Mouse (Mus musculus) heart, postnatal 0 days (tissue): ENCODE results near the gene Tbc1d24. TPM values are rescaled to one million over a fixed set of nuclear protein-coding genes. Genes with fewer than 3 reads are reported as not detected.

Source experiments
- ATAC-seq: fragments of 200-750 bp; cut with Nextera tagmentation; 2 replicates; pipeline ENCODE4 v1.8.0; 2017; ENCODE audit warnings: low read depth, moderate number of reproducible peaks, moderate library complexity; ENCODE audit not compliant: insufficient read depth
- DNase-seq: peaks from one replicate; pipeline ENCODE4 v3.0.0-alpha.2; 2016; ENCODE audit warnings: low spot score
- H3K27ac ChIP-seq: fragments of 300-500 bp; sonication (generic); 2 replicates; pipeline ENCODE4 v1.5.1; 2014; ENCODE audit warnings: low read depth, mild to moderate bottlenecking
- H3K27me3 ChIP-seq: fragments of 300-500 bp; sonication (generic); 2 replicates; pipeline ENCODE4 v1.6.1; 2014; ENCODE audit warnings: low read length, mixed read lengths; ENCODE audit not compliant: control insufficient read depth, insufficient read depth
- H3K36me3 ChIP-seq: fragments of 300-500 bp; sonication (generic); replicated peaks from 2 replicates; pipeline ENCODE4 v1.6.1; 2014; ENCODE audit warnings: low read length, mixed read lengths; ENCODE audit not compliant: control insufficient read depth, insufficient read depth
- H3K4me1 ChIP-seq: fragments of 300-500 bp; sonication (generic); 2 replicates; pipeline ENCODE4 v1.6.1; 2014; ENCODE audit warnings: antibody characterized with exemption; ENCODE audit not compliant: control insufficient read depth, insufficient read depth
- H3K4me2 ChIP-seq: fragments of 300-500 bp; sonication (generic); 2 replicates; pipeline ENCODE4 v1.6.1; 2014; ENCODE audit warnings: low read depth, mild to moderate bottlenecking, low read length, moderate library complexity
- H3K4me3 ChIP-seq: fragments of 300-500 bp; sonication (generic); 2 replicates; pipeline ENCODE4 v1.5.1; 2014; ENCODE audit warnings: low read depth, low read length
- H3K9ac ChIP-seq: fragments of 300-500 bp; sonication (generic); replicated peaks from 2 replicates; pipeline ENCODE4 v1.6.1; 2014; ENCODE audit warnings: low read depth, low read length, mixed read lengths
- H3K9me3 ChIP-seq: fragments of 300-500 bp; sonication (generic); replicated peaks from 2 replicates; pipeline ENCODE4 v1.6.1; 2016; ENCODE audit warnings: low read length; ENCODE audit not compliant: control insufficient read depth
- CTCF ChIP-seq: IDR thresholded peaks from 2 replicates; pipeline ENCODE4 v1.5.1; 2016; ENCODE audit warnings: antibody characterized with exemption, control low read depth, low read depth
- EP300 ChIP-seq: IDR thresholded peaks from 2 replicates; pipeline ENCODE4 v1.6.1; 2016; ENCODE audit warnings: antibody characterized with exemption, low read depth
- WGBS: fragments of 180-500 bp; shearing (Covaris S2); extraction: QIAGEN DNeasy Blood & Tissue Kit; methylation state at CpG from one replicate; pipeline ENCODE4 v1.1.7; 2014; 5-methylcytosine and 5-hydroxymethylcytosine counted together
- polyA plus RNA-seq: library from polyadenylated mRNA; unstranded; fragments of >200 nt; fragmentation: Nextera tagmentation; extraction: Ambion mirVana; gene quantifications from 2 replicates; pipeline ENCODE4 v1.2.1, GENCODE M21; 2015
- total RNA-seq: library from RNA; depleted of rRNA; stranded (reverse); fragments of >200 nt; gene quantifications from 2 replicates; pipeline ENCODE4 v1.2.3, GENCODE M21; 2014; ENCODE audit warnings: low replicate concordance

The Tbc1d24 gene
- total and polyA plus RNA-seq, 2 experiments from 2014 or later, result 2.8 to 19.3 TPM

DNA sequence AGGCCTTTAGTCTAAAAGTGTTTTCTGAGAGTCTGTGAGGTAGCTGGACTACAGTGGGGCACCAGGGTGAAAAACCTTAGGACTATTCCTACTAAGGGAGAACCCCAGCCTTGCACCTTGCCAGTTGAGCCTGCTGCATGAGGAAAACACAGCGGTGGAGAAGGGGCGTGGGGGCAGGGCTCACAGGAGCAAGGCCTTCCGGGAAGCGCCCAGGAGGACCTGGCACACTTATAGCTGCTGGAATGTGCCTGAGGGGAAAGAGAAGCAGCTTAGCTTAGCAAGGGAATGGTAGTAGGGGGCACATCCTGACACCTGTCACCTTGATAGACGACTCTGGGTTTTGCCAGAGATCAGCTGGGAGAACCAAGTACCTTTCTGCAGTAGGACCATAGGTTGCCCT lies 43.9 kb downstream of the Tbc1d24 start:
- no peak for TF ChIP-seq EP300
- no peak for TF ChIP-seq CTCF
- WGBS, result 66% methylated on average over 5 of the region's 5 CpGs
- Histone ChIP-seq H3K36me3 (peaks cover 7% of the 10 kb centered on the region), H3K9me3 (no peaks in the 10 kb centered on the region), H3K9ac (no peak overlapping the region), H3K27me3 (no peaks in the 10 kb centered on the region), H3K4me3 (no peak overlapping the region), H3K4me1 (peaks cover 14% of the 10 kb centered on the region), H3K4me2 (no peak overlapping the region), H3K27ac (no peak overlapping the region)
- ATAC-seq (no peak), DNase-seq (no peak)

DNA sequence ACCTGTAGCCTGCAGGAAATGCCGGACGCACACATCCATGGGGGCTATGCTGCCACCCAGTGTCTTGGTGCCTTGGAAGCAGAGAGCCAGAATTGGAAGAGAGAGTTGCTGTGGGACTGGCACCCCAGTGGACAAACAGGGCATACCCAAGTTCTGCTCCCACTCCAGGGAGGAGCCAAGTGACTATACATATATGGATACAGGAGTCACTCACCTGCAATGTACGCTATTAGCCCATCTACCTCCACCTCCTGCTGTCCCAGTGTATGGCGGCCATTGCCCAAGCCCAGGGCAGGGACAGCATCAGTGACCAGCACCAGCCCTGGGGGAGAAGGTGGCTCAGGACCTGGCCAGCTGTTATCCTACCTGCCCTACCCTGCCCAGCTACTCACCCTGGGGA lies 47.8 kb downstream of the Tbc1d24 start:
- ATAC-seq, result no peak
- no peaks in the 10 kb centered on the region; the same call in 1 of the 2 replicates for H3K36me3 ChIP-seq
- H3K4me3 ChIP-seq, result no peak overlapping the region
- no peak for DNase-seq
- H3K9ac ChIP-seq, result no peak overlapping the region
- peaks cover 3% of the 10 kb centered on the region for H3K4me1 ChIP-seq
- H3K4me2 ChIP-seq, result no peak overlapping the region
- H3K27me3 ChIP-seq, result no peaks in the 10 kb centered on the region
- no peak overlapping the region for H3K27ac ChIP-seq
- 82% methylated on average over 4 of the region's 4 CpGs for WGBS
- no peaks in the 10 kb centered on the region for H3K9me3 ChIP-seq
- no peak for TF ChIP-seq EP300
- TF ChIP-seq CTCF, result no peak

DNA sequence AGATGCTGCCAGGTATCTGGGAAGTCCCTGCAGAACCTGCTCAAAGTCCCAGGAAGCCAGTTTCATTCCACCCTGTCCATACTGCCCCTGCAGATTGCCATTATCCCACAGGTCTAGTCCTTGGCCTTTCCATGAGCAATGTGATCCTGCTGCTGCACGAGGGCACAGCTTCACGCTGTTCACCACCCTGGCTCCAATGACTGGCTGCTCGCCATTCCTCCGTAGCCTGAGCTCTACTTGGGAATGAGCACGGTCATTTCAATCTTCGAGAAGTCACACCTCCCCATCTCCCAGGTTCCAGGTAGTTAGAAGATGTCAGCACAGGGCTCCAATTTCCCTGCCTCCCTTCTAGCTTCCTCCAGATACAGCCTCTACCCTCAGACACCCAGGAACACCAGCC lies 48.2 kb downstream of the Tbc1d24 start:
- 87% methylated on average over 6 of the region's 6 CpGs for WGBS

DNA sequence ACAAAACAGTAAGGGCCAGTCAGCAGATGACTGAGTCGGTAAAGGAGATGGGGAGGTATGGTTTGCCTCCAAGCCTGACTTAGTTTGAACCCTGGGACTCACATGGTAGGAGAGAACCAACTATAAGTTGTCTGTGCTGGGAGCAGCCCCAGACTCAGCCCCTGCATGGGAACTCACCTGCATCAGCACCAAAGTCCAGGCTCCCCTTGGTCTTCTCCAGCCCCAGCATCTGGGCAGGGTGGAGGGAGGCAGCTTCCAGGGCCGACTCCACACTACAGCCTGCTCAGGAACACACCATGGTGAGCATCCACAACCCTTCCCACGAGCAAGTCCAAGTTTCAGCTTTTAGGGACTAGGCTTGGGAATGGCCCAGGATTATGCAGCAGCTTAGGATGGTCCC lies 49.0 kb downstream of the Tbc1d24 start:
- H3K27ac ChIP-seq, result no peak overlapping the region
- TF ChIP-seq EP300 (no peak), CTCF (no peak)
- H3K27me3 ChIP-seq, result no peaks in the 10 kb centered on the region
- no peak overlapping the region for H3K9ac ChIP-seq
- 0 out of 2 replicates have a peak, but pooled peaks cover 5% of the 10 kb centered on the region for H3K4me1 ChIP-seq
- DNase-seq (no peak), ATAC-seq (no peak)
- 79% methylated on average over 3 of the region's 3 CpGs for WGBS
- H3K9me3 ChIP-seq, result no peaks in the 10 kb centered on the region
- no peak overlapping the region for H3K4me2 ChIP-seq
- no peak overlapping the region for H3K4me3 ChIP-seq
- no peaks in the 10 kb centered on the region; the same call in 1 of the 2 replicates for H3K36me3 ChIP-seq

More for the DNA sequence above, 48.2 kb downstream of the Tbc1d24 start:
- Histone ChIP-seq H3K4me2 (no peak overlapping the region), H3K27me3 (no peaks in the 10 kb centered on the region), H3K4me3 (no peak overlapping the region), H3K9me3 (no peaks in the 10 kb centered on the region), H3K27ac (no peak overlapping the region), H3K36me3 (no peaks in the 10 kb centered on the region; the same call in 1 of the 2 replicates), H3K4me1 (no peaks in the 10 kb centered on the region), H3K9ac (no peak overlapping the region)
- DNase-seq (no peak), ATAC-seq (no peak)
- TF ChIP-seq EP300 (no peak), CTCF (no peak)

DNA sequence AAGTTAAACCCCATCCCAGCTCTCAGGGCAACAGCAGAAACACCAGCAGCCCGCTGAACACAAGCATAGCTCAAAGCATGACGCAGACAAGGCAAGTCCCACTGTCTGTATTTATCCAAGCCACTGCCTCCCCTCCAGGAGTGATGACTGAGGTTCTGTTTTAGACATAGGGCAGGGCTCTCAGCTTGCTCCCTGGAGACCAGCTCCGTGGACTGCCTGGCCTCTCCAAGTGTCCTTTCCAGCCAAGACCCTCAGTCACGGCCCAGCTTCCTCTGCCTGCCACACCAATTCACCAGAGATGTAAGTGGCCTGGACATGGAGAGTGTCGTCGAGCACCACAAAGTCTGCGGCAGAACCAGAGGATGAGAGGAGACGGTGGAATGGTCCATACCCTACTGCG lies 49.6 kb downstream of the Tbc1d24 start:
- H3K9ac ChIP-seq, result no peak overlapping the region
- H3K27me3 ChIP-seq, result no peaks in the 10 kb centered on the region
- DNase-seq (no peak), ATAC-seq (no peak)
- no peak overlapping the region for H3K4me3 ChIP-seq
- no peaks in the 10 kb centered on the region; the same call in 1 of the 2 replicates for H3K36me3 ChIP-seq
- TF ChIP-seq EP300 (no peak), CTCF (no peak)
- WGBS, result 91% methylated on average over 9 of the region's 9 CpGs
- H3K27ac ChIP-seq, result no peak overlapping the region
- H3K4me2 ChIP-seq, result no peak overlapping the region
- H3K9me3 ChIP-seq, result no peaks in the 10 kb centered on the region
- H3K4me1 ChIP-seq, result 0 out of 2 replicates have a peak, but pooled peaks cover 6% of the 10 kb centered on the region

DNA sequence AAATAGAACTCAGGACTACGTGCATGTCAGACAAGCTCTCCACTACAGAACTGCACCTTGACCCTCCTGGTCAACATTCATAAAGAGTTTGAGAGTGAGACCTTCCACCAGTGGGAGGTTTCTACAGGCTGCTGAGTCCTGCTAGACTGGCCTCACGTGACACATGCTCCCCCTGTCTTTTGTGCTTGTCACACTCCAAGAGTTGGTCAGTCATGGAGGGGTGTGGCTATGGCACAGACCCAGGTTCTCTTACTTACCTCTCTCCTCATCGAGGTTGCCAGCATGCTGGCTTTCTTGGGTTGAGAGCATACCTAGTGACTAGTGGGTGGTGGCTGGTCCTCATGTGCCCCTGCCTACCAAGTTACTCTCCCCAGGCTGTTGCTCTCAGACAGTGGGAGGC lies 50.9 kb downstream of the Tbc1d24 start:
- no peak overlapping the region for H3K27ac ChIP-seq
- no peak for ATAC-seq
- H3K27me3 ChIP-seq, result no peaks in the 10 kb centered on the region
- TF ChIP-seq CTCF (no peak), EP300 (no peak)
- H3K4me1 ChIP-seq, result 0 out of 2 replicates have a peak, but pooled peaks cover 6% of the 10 kb centered on the region
- no peaks in the 10 kb centered on the region for H3K9me3 ChIP-seq
- no peak overlapping the region for H3K9ac ChIP-seq
- H3K36me3 ChIP-seq, result no peaks in the 10 kb centered on the region; the same call in 1 of the 2 replicates
- no peak overlapping the region for H3K4me2 ChIP-seq
- H3K4me3 ChIP-seq, result no peak overlapping the region
- no peak for DNase-seq
- WGBS, result 44% methylated on average over 3 of the region's 3 CpGs
